Mouse (Mus musculus): ENCODE measurements around the gene Ubqln1. TPM values are rescaled to one million over a fixed set of nuclear protein-coding genes. Genes with fewer than 3 reads are reported as not detected.

Gene Ubqln1
- total and polyA plus RNA-seq, 3 experiments, result 68.6 to 146 TPM; not detected in 1

- DNase-seq (ENCODE audit: low read depth, low spot score), result no peak
- Histone ChIP-seq H3K9ac (ENCODE audit: control insufficient read depth, low read depth, low read length, poor library complexity, severe bottlenecking) (peak overlapping the region; percentile 93), H3K4me3 (ENCODE audit: control insufficient read depth in 1 of 2, insufficient read depth in 1 of 2, low read depth in 2 of 2, low read length in 2 of 2) (peak overlapping the region; percentile 87 to 89), H3K4me1 (ENCODE audit: control insufficient read depth in 1 of 2, insufficient read depth in 2 of 2, low read length in 2 of 2) (peaks cover 14 to 17% of the 10 kb centered on the region in 2 experiments), H3K36me3 (ENCODE audit: control insufficient read depth in 1 of 2, insufficient read depth in 2 of 2, low read length in 2 of 2) (peaks cover 0 to 37% of the 10 kb centered on the region in 2 experiments; a peak in 3 of 4 replicates), H3K27ac (ENCODE audit: control insufficient read depth, low read depth, low read length) (peak overlapping the region; percentile 92), H3K9me3 (replicated peaks; ENCODE audit: insufficient read depth, low read length) (no peaks in the 10 kb centered on the region), H3K79me2 (ENCODE audit: control insufficient read depth, insufficient read depth, low read length, poor library complexity) (peaks cover 42% of the 10 kb centered on the region), H3K27me3 (ENCODE audit: control insufficient read depth in 1 of 2, insufficient read depth in 2 of 2, low read length in 2 of 2) (no peaks in the 10 kb centered on the region)
- TF ChIP-seq SMC3 (IDR thresholded peaks at IDR 0.05; ENCODE audit: low read depth, low read length) (no peak), SIN3A (IDR thresholded peaks at IDR 0.05; ENCODE audit: low read length) (no peak), POLR2AphosphoS5 (IDR thresholded peaks at IDR 0.05; ENCODE audit: borderline replicate concordance, low read depth, low read length) (no peak), JUND (IDR thresholded peaks at IDR 0.05; ENCODE audit: low read depth, low read length) (no peak), RCOR1 (IDR thresholded peaks at IDR 0.05; ENCODE audit: low read depth, low read length) (no peak), ZMIZ1 (IDR thresholded peaks at IDR 0.05; ENCODE audit: low read depth, low read length) (no peak), BHLHE40 (IDR thresholded peaks at IDR 0.05; ENCODE audit: borderline replicate concordance, low read depth, low read length) (no peak), EP300 (IDR thresholded peaks at IDR 0.05; ENCODE audit: low read depth in 1 of 2, low read length in 2 of 2) (no peak), NRF1 (IDR thresholded peaks at IDR 0.05; ENCODE audit: insufficient read depth, low read depth, low read length, poor library complexity, severe bottlenecking) (no peak), MEF2A (IDR thresholded peaks at IDR 0.05; ENCODE audit: extremely low read depth, insufficient replicate concordance, low read depth, low read length, poor library complexity, severe bottlenecking) (no peak), ELF1 (IDR thresholded peaks at IDR 0.05; ENCODE audit: low read depth, low read length) (no peak), TAL1 (IDR thresholded peaks at IDR 0.05; ENCODE audit: low read length) (no peak), USF1 (IDR thresholded peaks at IDR 0.05; ENCODE audit: low read depth, low read length) (no peak), RAD21 (IDR thresholded peaks at IDR 0.05; ENCODE audit: low read depth, low read length) (no peak), ZNF384 (IDR thresholded peaks at IDR 0.05; ENCODE audit: low read depth, low read length) (no peak), POLR2A (IDR thresholded peaks at IDR 0.05; ENCODE audit: control insufficient read depth in 1 of 2, insufficient read depth in 1 of 2, low read depth in 1 of 2, low read length in 2 of 2, poor library complexity in 1 of 2) (no peak), GABPA (IDR thresholded peaks at IDR 0.05; ENCODE audit: low read depth, low read length) (no peak), CHD2 (IDR thresholded peaks at IDR 0.05; ENCODE audit: low read length) (no peak)
These were observed 942 bp upstream of the Ubqln1 start for GRCm38 (mm10) chr13:58216395-58216794.

- peak overlapping the region; percentile 93 for H3K9ac ChIP-seq (ENCODE audit: control insufficient read depth, low read depth, low read length, poor library complexity, severe bottlenecking)
- H3K36me3 ChIP-seq (ENCODE audit: control insufficient read depth in 1 of 2, insufficient read depth in 2 of 2, low read length in 2 of 2), result peaks cover under 1 to 36% of the 10 kb centered on the region in 2 experiments
- TF ChIP-seq RCOR1 (IDR thresholded peaks at IDR 0.05; ENCODE audit: low read depth, low read length), result no peak
- TF ChIP-seq MYB (IDR thresholded peaks at IDR 0.05; ENCODE audit: low read depth, low read length), result no peak
- TF ChIP-seq POLR2AphosphoS5 (IDR thresholded peaks at IDR 0.05; ENCODE audit: borderline replicate concordance, low read depth, low read length), result no peak
- no peak for TF ChIP-seq NRF1 (IDR thresholded peaks at IDR 0.05; ENCODE audit: insufficient read depth, low read depth, low read length, poor library complexity, severe bottlenecking)
- no peak for TF ChIP-seq ZNF384 (IDR thresholded peaks at IDR 0.05; ENCODE audit: low read depth, low read length)
- no peak for TF ChIP-seq MAFK (IDR thresholded peaks at IDR 0.05; ENCODE audit: borderline replicate concordance, low read depth, low read length)
- H3K4me3 ChIP-seq (ENCODE audit: control insufficient read depth in 1 of 2, insufficient read depth in 1 of 2, low read depth in 2 of 2, low read length in 2 of 2), result peak overlapping the region; percentile 87 to 89
- no peaks in the 10 kb centered on the region for H3K27me3 ChIP-seq (ENCODE audit: control insufficient read depth in 1 of 2, insufficient read depth in 2 of 2, low read length in 2 of 2)
- no peak for DNase-seq (ENCODE audit: low read depth, low spot score)
- H3K27ac ChIP-seq (ENCODE audit: control insufficient read depth, low read depth, low read length), result peak overlapping the region; percentile 47
- no peaks in the 10 kb centered on the region for H3K9me3 ChIP-seq (replicated peaks; ENCODE audit: insufficient read depth, low read length)
- peaks cover 51% of the 10 kb centered on the region for H3K79me2 ChIP-seq (ENCODE audit: control insufficient read depth, insufficient read depth, low read length, poor library complexity)
- H3K4me1 ChIP-seq (ENCODE audit: control insufficient read depth in 1 of 2, insufficient read depth in 2 of 2, low read length in 2 of 2), result peaks cover 14 to 17% of the 10 kb centered on the region in 2 experiments
These were observed 231 bp downstream of the Ubqln1 start for GRCm38 (mm10) chr13:58215253-58215591.
